Mouse (Mus musculus): ENCODE results near the gene Ctc1.

The Ctc1 gene

DNA sequence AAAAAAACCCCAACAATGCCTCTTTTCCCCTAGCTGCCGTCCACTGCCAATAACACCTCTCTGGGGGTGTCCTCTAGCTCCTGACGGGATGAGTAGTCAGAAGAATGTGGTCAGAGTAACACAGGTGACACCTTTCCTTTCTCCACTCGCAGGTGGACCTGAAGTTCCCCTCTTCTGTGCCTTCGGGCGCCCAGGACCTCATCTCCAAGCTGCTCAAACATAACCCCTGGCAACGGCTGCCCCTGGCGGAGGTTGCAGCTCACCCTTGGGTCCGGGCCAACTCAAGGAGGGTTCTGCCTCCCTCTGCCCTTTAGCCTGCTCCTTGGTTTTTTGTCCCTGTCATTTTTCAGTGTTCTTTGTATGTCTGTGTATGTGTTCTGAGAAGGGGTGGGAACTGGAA, 35.0 kb downstream of the Ctc1 start:
- no peak for DNase-seq (ENCODE audit: low spot score)

- no peak for DNase-seq (ENCODE audit: low spot score)
Measured at GRCm38 (mm10) chr11:69051771-69052170, 36.1 kb downstream of the Ctc1 start.

DNA sequence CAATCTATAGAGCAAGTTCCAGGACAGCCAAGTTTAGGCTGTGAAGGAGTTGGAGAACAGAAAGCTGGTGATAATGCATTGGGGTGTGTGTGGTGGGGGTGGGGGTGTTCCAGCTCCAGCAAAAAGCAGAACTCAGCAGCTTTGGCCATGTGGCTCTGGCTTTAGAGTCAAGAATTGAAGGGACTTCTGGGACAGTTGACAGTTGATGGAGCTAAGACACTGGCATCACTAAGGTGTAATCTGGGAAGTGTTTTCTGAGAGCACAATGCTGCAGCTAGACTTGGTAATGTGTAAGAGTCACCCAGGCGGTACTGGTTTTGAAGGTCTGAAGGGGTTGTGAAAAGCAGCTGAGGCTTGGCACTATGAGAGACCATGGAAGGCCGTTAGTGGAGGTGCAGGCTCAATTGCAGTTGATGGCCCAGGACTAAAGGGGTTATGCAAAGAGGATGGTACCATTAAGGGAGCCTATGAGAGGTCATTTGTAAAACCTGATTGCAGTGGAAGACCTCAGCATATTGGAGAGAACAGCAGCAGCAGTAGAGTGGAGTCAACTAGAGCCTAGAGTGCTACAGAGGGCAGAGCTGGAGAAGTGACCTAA, 37.2 kb downstream of the Ctc1 start:
- no peak for DNase-seq (ENCODE audit: low spot score)

GRCm38 (mm10) chr11:69053848-69054247, 38.1 kb downstream of the Ctc1 start:
- DNase-seq (ENCODE audit: low spot score) = no peak

DNA sequence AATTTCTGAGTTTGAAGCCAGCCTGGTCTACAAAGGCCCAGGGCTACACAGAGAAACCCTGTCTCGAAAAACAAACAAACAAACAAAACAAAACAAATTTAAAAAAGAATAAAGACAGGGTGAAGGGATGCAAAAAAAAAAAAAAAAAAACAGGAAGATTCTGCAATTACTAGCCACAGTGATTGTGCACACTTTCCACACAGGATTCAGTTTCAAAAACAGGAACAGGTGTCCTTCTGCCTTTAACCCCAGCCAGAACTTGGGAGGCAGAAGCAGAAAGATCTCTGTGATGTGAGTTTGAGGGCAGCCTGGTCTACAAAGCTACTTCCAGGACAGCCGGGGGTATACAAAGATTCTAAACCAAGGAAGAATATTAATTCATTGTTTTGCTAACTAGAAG, 42.6 kb downstream of the Ctc1 start:
- DNase-seq (ENCODE audit: low spot score) = no peak

GRCm38 (mm10) chr11:69058729-69059356, 43.1 kb downstream of the Ctc1 start:
- DNase-seq (ENCODE audit: low spot score) = no peak

- DNase-seq (ENCODE audit: low spot score) = peak; percentile 83
Measured at GRCm38 (mm10) chr11:69059357-69059974, 43.8 kb downstream of the Ctc1 start, which contains the start of gene Borcs6. Gene Borcs6, plus strand, starts transcription at chr11:69059717.

DNA sequence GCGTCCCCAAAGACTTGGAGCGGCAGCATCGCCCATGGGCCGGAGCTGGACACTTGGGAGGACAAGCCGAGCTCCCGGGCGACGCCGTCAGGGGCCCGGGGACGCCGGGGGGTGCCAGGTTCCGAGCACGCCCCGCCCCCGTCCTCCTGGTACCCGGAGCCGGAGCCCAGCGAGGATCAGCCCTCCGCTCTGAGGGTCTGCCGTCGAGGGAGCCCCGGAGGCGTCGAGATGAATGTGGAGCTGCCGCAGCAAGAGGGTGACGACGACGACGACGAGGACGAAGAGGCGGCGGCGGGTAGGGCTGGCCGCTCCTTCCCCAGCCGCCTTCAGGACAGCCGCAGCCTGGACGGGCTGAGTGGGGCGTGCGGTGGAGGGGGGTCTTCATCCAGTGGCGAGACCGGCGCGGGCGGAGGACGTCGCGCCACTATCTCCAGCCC, 44.3 kb downstream of the Ctc1 start:
- DNase-seq (ENCODE audit: low spot score) = no peak

DNA sequence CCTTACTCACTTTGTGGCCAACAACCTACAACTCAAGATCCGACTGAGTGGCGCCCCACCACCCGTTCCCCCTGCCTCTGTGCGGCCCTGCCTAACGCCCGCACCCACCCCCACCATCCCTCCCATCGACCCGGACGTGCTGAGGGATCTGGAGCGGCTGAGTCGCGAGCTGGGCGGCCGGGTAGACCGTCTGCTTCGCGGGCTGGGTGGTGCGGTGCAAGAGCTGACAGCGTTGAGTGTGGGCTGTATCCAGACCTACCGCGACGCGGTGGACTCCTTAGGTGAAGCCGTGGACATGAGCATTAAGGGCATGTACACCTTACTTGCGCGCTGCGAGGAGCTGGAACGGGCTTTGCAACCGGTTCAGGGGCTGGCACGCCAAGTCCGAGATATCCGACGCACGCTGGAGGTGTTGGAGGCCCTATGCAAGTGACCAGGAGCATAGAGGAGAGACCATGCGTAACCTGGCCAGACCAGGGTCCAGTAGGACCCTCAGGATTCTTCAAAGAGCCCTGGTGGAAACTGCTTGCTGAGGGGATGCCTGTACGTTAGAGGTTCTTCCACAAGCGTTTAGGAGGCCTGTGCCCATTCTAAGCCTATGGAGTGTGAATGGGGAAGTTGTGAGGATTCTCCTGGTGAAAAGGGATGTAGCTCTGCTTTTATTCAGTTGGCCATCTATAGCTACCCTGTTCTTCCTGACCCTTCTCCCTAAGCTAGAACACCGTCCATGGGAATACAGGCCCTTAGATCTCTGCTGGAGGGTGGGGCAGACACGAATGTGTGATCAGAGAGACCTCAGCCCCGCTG, 44.9 kb downstream of the Ctc1 start:
- DNase-seq (ENCODE audit: low spot score) = no peak

DNA sequence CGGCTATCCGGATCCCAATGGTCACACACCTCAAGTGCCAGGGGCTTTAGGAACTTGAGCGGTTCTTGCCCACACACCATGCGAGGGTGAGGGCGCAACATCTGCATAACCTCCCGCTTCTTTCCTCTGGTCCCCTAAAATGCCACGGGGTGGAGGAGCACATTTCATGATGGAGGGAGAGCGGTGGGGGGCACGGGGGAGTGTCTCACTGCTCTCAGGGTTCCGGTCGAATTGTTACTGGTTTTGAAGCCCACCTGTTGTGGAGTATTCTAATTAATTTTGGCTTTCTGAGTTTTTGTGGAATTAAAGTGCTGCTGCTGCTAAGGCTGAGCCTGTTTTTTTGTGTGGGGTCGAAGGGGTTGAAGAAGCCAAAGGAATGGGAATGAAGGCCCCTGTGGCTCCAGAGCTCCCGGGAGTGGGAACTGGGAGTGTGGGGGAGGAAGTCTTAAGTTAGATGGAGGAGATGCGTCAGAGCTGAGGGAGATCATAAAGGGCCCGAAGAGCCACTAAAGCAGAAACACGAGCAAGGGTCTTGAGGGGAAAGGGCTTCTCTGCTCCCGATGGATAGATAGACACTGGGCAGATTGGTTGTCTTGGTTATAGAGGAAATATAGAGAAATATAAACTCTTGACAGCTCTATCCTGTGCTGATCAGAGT, 45.7 kb downstream of the Ctc1 start:
- no peak for DNase-seq (ENCODE audit: low spot score)

DNA sequence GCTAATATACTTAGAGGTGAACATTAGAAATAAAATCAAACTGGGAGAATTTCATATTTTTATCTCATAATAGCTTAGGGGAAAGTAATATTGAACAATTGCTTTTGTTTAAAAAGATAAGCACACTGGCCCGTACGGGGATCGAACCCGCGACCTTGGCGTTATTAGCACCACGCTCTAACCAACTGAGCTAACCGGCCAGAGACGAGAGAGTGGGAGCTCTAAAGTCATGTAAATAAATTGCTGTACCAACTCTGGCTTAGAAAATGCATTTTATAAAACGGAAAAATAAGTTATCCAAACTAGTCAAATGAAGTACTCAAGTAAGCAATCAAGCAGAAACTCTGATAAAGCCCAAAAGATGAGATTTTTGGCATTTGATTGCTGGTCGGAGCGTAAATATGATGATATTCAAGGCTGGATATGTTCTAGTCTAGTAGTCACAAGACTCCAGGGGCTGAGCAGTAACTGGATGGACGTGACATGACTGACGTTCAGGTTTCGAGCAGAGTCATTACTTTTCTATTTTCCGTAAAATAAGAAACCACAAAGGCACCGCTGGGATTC, 46.6 kb downstream of the Ctc1 start:
- peak; percentile 65 for DNase-seq (ENCODE audit: low spot score)

GRCm38 (mm10) chr11:69062761-69063224, 47.1 kb downstream of the Ctc1 start:
- peak; percentile 98 for DNase-seq (ENCODE audit: low spot score)

DNA sequence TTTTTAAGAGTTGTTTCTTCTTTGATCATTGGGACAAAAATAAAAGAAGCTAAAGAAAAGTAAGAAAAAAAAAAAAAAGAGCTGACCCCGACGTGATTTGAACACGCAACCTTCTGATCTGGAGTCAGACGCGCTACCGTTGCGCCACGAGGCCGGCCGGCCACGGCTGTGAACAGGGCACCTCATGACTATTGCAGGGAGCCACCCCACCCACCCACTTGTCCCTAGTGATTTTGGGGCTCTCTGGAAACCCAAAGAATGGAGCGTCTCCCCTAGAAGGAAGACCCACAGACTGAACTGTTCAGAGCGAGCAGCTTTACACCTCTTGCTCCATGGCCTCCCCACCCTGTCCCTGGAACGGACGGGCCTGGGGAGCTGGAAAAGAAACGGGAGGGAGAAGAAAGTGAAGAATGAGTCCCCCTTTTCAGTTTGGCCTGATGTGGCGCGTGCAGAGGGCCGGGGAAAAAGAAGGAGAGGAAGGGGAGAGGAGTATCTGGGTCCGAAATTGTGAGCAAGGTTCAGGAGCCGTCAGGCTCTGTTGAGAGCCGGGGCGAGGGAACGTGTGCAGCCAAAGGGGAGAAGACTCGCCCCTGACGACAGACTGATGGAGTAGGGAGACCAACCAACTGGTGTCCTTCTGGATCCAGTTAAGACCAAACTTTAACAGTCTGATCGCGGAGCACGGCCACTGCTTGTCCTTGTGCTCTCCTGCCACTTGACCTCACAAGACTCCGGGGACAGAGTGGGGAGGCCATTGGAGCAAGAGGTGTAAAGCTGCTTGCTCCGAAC, 47.9 kb downstream of the Ctc1 start:
- peak; percentile 85 for DNase-seq (ENCODE audit: low spot score)

DNA sequence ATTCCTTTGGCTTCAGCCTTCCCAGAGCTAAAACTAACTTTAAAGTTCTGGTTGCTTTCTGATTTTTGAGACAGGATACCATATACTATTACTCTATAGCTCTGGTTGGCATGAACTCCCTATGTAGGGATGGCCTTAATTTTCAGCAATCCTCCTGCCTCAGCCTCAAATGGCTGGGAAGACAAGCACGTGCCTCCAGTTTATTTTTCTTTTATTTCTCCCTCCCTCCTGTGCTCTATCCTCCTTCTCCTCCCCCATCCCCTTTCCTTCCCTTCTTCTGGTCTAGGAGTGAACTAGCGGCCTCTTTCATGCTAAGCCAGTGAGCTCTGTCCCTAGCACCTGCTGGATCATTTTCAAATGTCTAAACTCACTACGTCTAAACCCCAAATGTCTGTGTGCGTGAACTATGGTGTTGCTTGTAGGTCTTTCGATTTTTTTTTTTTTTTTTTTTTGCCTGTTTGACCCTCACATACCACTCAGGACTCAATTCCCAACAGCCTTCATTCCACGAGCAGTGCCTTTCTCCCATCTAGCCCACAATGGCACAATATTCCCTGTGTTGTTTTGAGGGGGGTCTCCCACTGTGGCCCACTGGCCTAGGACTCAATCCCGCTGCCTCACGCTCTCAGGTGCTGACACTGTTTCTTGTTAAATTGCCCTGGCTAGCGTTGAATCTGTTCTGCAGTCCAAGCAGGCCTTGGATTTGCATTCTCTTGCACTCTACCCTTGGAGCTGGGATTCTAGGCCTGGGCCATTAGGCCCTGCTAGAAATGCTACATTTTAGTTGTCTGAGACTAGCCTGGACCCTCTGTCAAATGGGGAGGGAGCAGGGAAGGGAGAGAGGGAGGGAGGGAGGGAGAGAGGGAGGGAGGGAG, 48.8 kb downstream of the Ctc1 start:
- no peak for DNase-seq (ENCODE audit: low spot score)

GRCm38 (mm10) chr11:69065394-69065925, 49.7 kb downstream of the Ctc1 start:
- DNase-seq (ENCODE audit: low spot score) = no peak

- no peak for DNase-seq (ENCODE audit: low spot score)
Measured at GRCm38 (mm10) chr11:69066163-69066861, 50.6 kb downstream of the Ctc1 start.

GRCm38 (mm10) chr11:69066956-69067355, 51.2 kb downstream of the Ctc1 start:
- peak; percentile 84 for DNase-seq (ENCODE audit: low spot score)

- no peak for DNase-seq (ENCODE audit: low spot score)
Measured at GRCm38 (mm10) chr11:69067601-69068000, 51.9 kb downstream of the Ctc1 start.

DNA sequence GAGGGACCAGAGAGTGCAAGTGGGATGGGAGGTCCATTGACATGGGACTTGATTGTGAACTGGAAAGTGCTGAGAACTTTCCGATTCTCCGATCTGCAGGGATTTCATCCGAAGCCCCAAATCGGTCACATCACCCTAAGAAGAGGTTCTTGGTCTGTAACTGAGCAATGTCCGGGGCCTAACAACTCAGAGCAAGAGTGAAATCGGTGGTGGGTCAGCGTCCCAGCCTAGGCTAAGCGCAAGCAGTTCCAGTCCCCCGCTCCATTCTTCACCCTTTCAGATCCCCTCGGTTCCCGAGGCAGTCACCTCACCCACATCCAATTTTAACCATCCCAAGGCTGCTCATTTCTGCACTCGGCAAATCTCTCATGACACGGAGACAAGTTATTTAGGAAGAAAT, 54.4 kb downstream of the Ctc1 start:
- DNase-seq (ENCODE audit: low spot score) = no peak

All from ovary, postnatal 14 days (tissue).